Comparison of ENCODE assay signal across 7 mouse cellular contexts in genomic region chr4:129623681-129624091, GRCm38 (mm10). TPM values are rescaled to one million over a fixed set of nuclear protein-coding genes. Genes with fewer than 3 reads are reported as not detected.
A peak's percentile ranks its signal among the peaks of the same experiment; 100 is the strongest.
DNase-seq lines count a peak whose midpoint lies in the region; ATAC-seq and TF ChIP-seq lines count a peak whose summit lies in the region.

TSS of gene Ccdc28b (minus strand) at chr4:129623947.

- peak within 1 kb of the TSS; percentile 66 for H3K4me3 ChIP-seq in forebrain, postnatal 0 days (ENCODE audit: low read depth, low read length)
- peak within 1 kb of the TSS; percentile 52 for H3K4me3 ChIP-seq in lung, embryonic 14.5 days (ENCODE audit: low read depth, low read length)
- H3K4me3 ChIP-seq in olfactory bulb, adult 2 months (ENCODE audit: insufficient read depth, low read depth, low read length), result peak within 1 kb of the TSS; percentile 91

- peaks cover 21% of the 10 kb centered on the region for H3K4me1 ChIP-seq in forebrain, postnatal 0 days (ENCODE audit: insufficient read depth)
- H3K4me1 ChIP-seq in lung, embryonic 14.5 days (ENCODE audit: insufficient read depth), result peaks cover 13% of the 10 kb centered on the region; the same call in 1 of the 2 replicates
- H3K4me1 ChIP-seq in olfactory bulb, adult 2 months (ENCODE audit: control insufficient read depth, insufficient read depth, low read length), result peaks cover 32% of the 10 kb centered on the region

- peak within 1 kb of the TSS; percentile 98 for H3K27ac ChIP-seq in forebrain, postnatal 0 days (ENCODE audit: low read depth, low read length)
- peak within 1 kb of the TSS; percentile 83 for H3K27ac ChIP-seq in lung, embryonic 14.5 days (ENCODE audit: low read depth)
- peak within 1 kb of the TSS; percentile 98 for H3K27ac ChIP-seq in olfactory bulb, adult 2 months (ENCODE audit: insufficient read depth, low read depth, low read length)

- peak within 1 kb of the TSS; percentile 93 for H3K9ac ChIP-seq in forebrain, postnatal 0 days
- peak within 1 kb of the TSS; percentile 68 for H3K9ac ChIP-seq in lung, embryonic 14.5 days

- peak; percentile 41 for DNase-seq in ZHBTc4 (ENCODE audit: low read depth, low spot score)
- peak; percentile 70 for DNase-seq in cerebellum, adult 11-12 months
- peak; percentile 86 for DNase-seq in forebrain, postnatal 0 days
- DNase-seq in heart, postnatal 4 days, result peak; percentile 50
- peak; percentile 65 for DNase-seq in layer of hippocampus, adult 9-11 months
- DNase-seq in lung, embryonic 14.5 days, result peak; percentile 78

- H3K9me3 ChIP-seq in forebrain, postnatal 0 days (ENCODE audit: low read length), result no peaks in the 10 kb centered on the region
- no peaks in the 10 kb centered on the region for H3K9me3 ChIP-seq in lung, embryonic 14.5 days (ENCODE audit: low read depth, low read length)

- H3K36me3 ChIP-seq in forebrain, postnatal 0 days (ENCODE audit: insufficient read depth), result peaks cover 30% of the 10 kb centered on the region
- peaks cover 32% of the 10 kb centered on the region for H3K36me3 ChIP-seq in lung, embryonic 14.5 days (ENCODE audit: insufficient read depth)

- peak; percentile 52 for ATAC-seq in forebrain, postnatal 0 days
- ATAC-seq in lung, embryonic 14.5 days (ENCODE audit: insufficient read depth), result peak; percentile 26; the same call in 1 of the 2 replicates

- H3K4me2 ChIP-seq in forebrain, postnatal 0 days (ENCODE audit: low read depth), result peak within 1 kb of the TSS; percentile 88
- peak within 1 kb of the TSS; percentile 65 for H3K4me2 ChIP-seq in lung, embryonic 14.5 days

- 2% methylated on average over 10 of the region's 10 CpGs for WGBS in forebrain, postnatal 0 days
- under 1% methylated on average over 10 of the region's 10 CpGs for WGBS in lung, embryonic 14.5 days
- WGBS in olfactory bulb, adult 2 months, result under 1% methylated on average over 10 of the region's 10 CpGs

- no peak for TF ChIP-seq CTCF in forebrain, postnatal 0 days (IDR thresholded peaks at IDR 0.05; ENCODE audit: low read depth)
- no peak for TF ChIP-seq CTCF in lung, embryonic 14.5 days (IDR thresholded peaks at IDR 0.05; ENCODE audit: low read depth)
- no peak for TF ChIP-seq CTCF in olfactory bulb, adult 2 months (IDR thresholded peaks at IDR 0.05; ENCODE audit: insufficient read depth, low read depth, low read length)

- H3K27me3 ChIP-seq in forebrain, postnatal 0 days (ENCODE audit: insufficient read depth, low read length), result no peaks in the 10 kb centered on the region
- H3K27me3 ChIP-seq in lung, embryonic 14.5 days (ENCODE audit: insufficient read depth, low read length), result no peaks in the 10 kb centered on the region

- TF ChIP-seq POLR2A in olfactory bulb, adult 2 months (IDR thresholded peaks at IDR 0.05; ENCODE audit: insufficient read depth, low read depth, low read length), result 0 out of 2 replicates have a peak, but pooled peaks have one; percentile 27

RNA-seq across cellular contexts. Expression of gene Ccdc28b, which starts in this region (rescaled TPM):
- 89.2 and 120 TPM in 2 replicates for total RNA-seq in forebrain, postnatal 0 days (2014; rRNA removed)
- polyA plus RNA-seq in forebrain, postnatal 0 days (2015; fragmentation: Nextera tagmentation; extraction: Ambion mirVana), result 144 and 146 TPM in 2 replicates
- total RNA-seq in heart, postnatal 4 days (2021), result 10 to 100 TPM; 30.9 to 33.3 TPM
- 43.9 and 46.3 TPM in 2 replicates for polyA plus RNA-seq in lung, embryonic 14.5 days (2014; fragmentation: Nextera tagmentation; extraction: Ambion mirVana)
- polyA plus RNA-seq in olfactory bulb, adult 2 months (2012; ENCODE audit: insufficient read depth, insufficient read length, low replicate concordance, missing spikeins), result not detected in 2 replicates

Comparison
In these comparisons a context has a peak if more than half of its experiments do, and no peak if none do; other contexts are left out.
1. Peak in every context shown above with its lines: DNase-seq, ATAC-seq, H3K4me3 ChIP-seq and H3K27ac ChIP-seq.
2. RNA of gene Ccdc28b (polyA plus RNA-seq): 144 to 146 TPM in forebrain, postnatal 0 days and 43.9 to 46.3 TPM in lung, embryonic 14.5 days; not detected in olfactory bulb, adult 2 months; every median in the first group is over 10 times any median in the second.